Mouse (Mus musculus): ENCODE measurements around the gene Manbal. TPM values are rescaled to one million over a fixed set of nuclear protein-coding genes. Genes with fewer than 3 reads are reported as not detected.

Manbal gene
- polyA plus RNA-seq, 1 experiment, result 64.5 TPM

- Histone ChIP-seq H3K4me3 (no peak overlapping the region), H3K27me3 (ENCODE audit: control insufficient read depth, insufficient read depth, insufficient read length) (no peaks in the 10 kb centered on the region), H3K4me2 (ENCODE audit: low read depth) (no peak overlapping the region), H3ac (ENCODE audit: control insufficient read depth, insufficient read length) (no peak overlapping the region), H3K79me2 (ENCODE audit: control insufficient read depth, insufficient read depth) (peaks cover 16% of the 10 kb centered on the region), H3K36me3 (ENCODE audit: control insufficient read depth, insufficient read depth) (peaks cover 7% of the 10 kb centered on the region)
- TF ChIP-seq SRF (IDR thresholded peaks at IDR 0.05; ENCODE audit: control insufficient read depth, insufficient read length, low read depth) (no peak), POLR2A (IDR thresholded peaks at IDR 0.05; ENCODE audit: insufficient read length, low read depth) (no peak), USF1 (IDR thresholded peaks at IDR 0.05; ENCODE audit: low read depth) (no peak), TCF12 (IDR thresholded peaks at IDR 0.05; ENCODE audit: insufficient read depth, poor library complexity, severe bottlenecking) (no peak)
These were observed 69.7 kb downstream of the Manbal start for GRCm38 (mm10) chr2:157437123-157437522.

- peaks cover 7% of the 10 kb centered on the region for H3K36me3 ChIP-seq (ENCODE audit: control insufficient read depth, insufficient read depth)
These were observed 74.0 kb downstream of the Manbal start for GRCm38 (mm10) chr2:157441363-157441762.

More at GRCm38 (mm10) chr2:157441363-157441762, 74.0 kb downstream of the Manbal start:
- H3K4me2 ChIP-seq (ENCODE audit: low read depth), result no peak overlapping the region
- H3ac ChIP-seq (ENCODE audit: control insufficient read depth, insufficient read length), result no peak overlapping the region
- H3K79me2 ChIP-seq (ENCODE audit: control insufficient read depth, insufficient read depth), result peaks cover 6% of the 10 kb centered on the region
- no peak for TF ChIP-seq E2F4 (IDR thresholded peaks at IDR 0.05; ENCODE audit: insufficient read depth)
- no peak for TF ChIP-seq POLR2AphosphoS2 (IDR thresholded peaks at IDR 0.05; ENCODE audit: insufficient read length, low read depth)
- TF ChIP-seq TCF12 (IDR thresholded peaks at IDR 0.05; ENCODE audit: insufficient read depth, poor library complexity, severe bottlenecking), result no peak
- no peak for TF ChIP-seq MAX (IDR thresholded peaks at IDR 0.05; ENCODE audit: low read depth)
- TF ChIP-seq MYOD1 (IDR thresholded peaks at IDR 0.05; ENCODE audit: control insufficient read depth in 1 of 3, insufficient read length in 2 of 3, low read depth in 2 of 3), result no peak
- TF ChIP-seq POLR2A (IDR thresholded peaks at IDR 0.05; ENCODE audit: insufficient read length, low read depth), result no peak
- no peak for TF ChIP-seq SRF (IDR thresholded peaks at IDR 0.05; ENCODE audit: control insufficient read depth, insufficient read length, low read depth)
- TF ChIP-seq TCF3 (IDR thresholded peaks at IDR 0.05; ENCODE audit: insufficient read length, low read depth), result no peak
- no peak for TF ChIP-seq MYOG (IDR thresholded peaks at IDR 0.05; ENCODE audit: control insufficient read depth in 1 of 3, insufficient read depth in 1 of 3, insufficient read length in 2 of 3, low read depth in 2 of 3)
- TF ChIP-seq USF1 (IDR thresholded peaks at IDR 0.05; ENCODE audit: low read depth), result no peak
- TF ChIP-seq REST (IDR thresholded peaks at IDR 0.05; ENCODE audit: insufficient read depth, insufficient read length), result no peak
- no peaks in the 10 kb centered on the region for H3K27me3 ChIP-seq (ENCODE audit: control insufficient read depth, insufficient read depth, insufficient read length)
- H3K4me3 ChIP-seq, result no peak overlapping the region

Other genes starting within 250 kb of the Manbal start
- gene Samhd1, start 232.3 kb upstream of the Manbal start, polyA plus RNA-seq (2012; fragmentation: generic; extraction: Trizol), result 14.0 TPM
- 4.1 TPM for gene Rbl1, start 163.1 kb upstream of the Manbal start, polyA plus RNA-seq (2012; fragmentation: generic; extraction: Trizol)
- 203 TPM for gene Rpn2, start 88.6 kb upstream of the Manbal start, polyA plus RNA-seq (2012; fragmentation: generic; extraction: Trizol)
- gene Mroh8, start 88.0 kb upstream of the Manbal start, polyA plus RNA-seq (2012; fragmentation: generic; extraction: Trizol), result 0.10 TPM
- gene Ghrh, start 20.1 kb upstream of the Manbal start, polyA plus RNA-seq (2012; fragmentation: generic; extraction: Trizol), result not detected
- 20.3 TPM for gene Src, start 50.9 kb downstream of the Manbal start, polyA plus RNA-seq (2012; fragmentation: generic; extraction: Trizol)
- 1.1 TPM for gene Nnat, start 192.5 kb downstream of the Manbal start, polyA plus RNA-seq (2012; fragmentation: generic; extraction: Trizol)
- 27.1 TPM for gene Blcap, start 203.7 kb downstream of the Manbal start, polyA plus RNA-seq (2012; fragmentation: generic; extraction: Trizol)